Mouse (Mus musculus) skeletal muscle tissue, adult 2 months (tissue): ENCODE results near the gene 4931408C20Rik.

Experiments used
- DNase-seq: peaks from one replicate; pipeline ENCODE4 v3.0.0-alpha.2; 2012; ENCODE audit warnings: low read depth, low spot score

4931408C20Rik gene

DNA sequence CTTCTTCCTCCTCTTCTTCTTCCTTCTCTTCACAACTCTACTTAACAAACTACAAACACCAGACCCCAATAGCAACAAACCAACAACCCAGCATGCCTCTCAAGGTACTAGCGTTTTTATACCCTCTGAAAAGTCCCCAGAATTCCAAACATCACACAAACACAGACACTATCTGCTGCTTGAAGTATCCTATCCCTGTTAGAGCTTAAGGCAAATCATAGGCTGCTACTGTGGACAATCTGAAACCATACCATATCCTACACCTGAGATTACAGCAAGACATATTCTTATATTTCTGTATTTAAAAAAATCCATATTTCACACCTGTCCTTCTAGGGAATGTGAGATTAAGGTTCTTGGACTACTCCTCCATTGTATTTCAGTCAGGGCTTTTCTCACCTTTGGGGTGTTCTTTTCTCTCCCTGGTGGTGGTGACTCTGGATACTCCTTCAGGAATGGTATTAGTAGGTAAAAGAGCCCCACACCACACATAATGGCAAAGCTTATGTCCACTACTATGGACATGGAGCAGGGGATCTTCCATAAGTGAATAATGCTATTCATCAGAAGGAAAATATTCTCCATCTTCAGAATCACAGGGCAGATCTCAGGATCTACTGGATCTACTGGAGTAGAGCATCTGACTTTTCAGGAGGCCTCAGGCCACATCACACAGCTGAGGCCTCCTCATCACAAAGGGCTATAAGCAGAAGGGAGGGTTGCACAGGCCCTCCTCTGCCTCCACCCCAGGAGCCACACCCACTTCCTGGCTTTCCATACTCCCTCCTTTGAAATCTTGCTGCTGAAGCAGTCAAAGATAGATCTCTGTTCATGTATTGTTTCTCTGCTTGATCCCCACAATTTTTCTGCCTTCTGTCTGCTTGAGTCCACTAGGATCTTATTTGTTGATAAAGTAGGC, at the start of gene 4931408C20Rik:
Gene 4931408C20Rik, minus strand, starts transcription at position 619 of the 919 bp plus-strand sequence.
- peak; percentile 25 for DNase-seq

DNA sequence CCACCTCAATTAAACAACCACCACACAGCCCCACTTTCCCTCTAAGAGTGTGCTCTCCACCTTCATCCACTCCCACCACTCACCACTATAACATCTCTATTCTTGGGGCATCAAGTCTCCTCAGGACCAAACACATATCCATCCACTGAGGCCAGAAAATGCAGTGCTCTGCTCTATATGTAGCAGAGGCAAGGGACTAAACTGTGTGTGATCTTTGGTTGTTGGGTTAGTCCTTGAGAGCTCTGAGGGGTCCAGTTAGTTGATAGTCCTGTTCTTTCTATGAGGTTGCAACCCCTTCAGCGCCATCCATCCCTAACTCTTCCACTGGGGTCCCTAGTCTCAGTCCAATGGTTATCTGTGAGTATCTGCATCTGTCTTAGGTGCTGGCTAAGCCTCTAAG, 666 bp upstream of the 4931408C20Rik start:
- DNase-seq: peak; percentile 15

DNA sequence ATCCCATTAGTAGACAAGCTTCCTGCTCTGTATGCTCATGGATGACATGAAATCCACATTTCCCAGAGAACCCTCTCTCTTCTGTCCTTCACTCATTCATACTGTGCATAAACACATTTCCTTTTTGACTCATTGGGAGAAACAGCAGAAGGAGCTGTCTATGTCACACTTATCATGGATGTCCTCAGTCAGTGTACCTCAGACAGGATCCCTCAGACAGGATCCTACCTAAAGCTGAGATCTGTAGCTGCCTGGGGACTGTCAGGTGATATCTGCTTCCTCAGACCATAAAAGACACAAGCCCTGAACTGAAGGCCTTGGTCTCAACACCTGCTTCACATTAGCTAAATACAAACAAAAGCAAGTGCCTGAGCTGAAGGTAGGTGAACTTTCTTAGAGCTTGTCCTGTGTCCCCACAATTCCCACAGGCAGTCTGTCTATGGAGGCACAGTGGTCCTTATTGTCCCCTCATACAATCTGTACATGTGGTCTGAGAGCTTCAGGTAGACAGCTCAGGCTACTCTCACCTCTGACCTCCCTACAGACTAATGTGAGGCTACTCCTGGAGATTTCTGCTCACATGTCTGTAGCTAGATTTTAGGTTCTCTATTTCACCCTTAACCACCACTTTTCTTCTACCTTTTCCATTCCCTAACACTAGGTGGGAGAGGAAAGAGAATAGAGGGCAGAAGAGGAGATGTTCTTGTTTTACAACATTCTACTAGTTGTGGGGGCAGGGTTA, 1.1 kb downstream of the 4931408C20Rik start:
- peak; percentile 23 for DNase-seq

DNA sequence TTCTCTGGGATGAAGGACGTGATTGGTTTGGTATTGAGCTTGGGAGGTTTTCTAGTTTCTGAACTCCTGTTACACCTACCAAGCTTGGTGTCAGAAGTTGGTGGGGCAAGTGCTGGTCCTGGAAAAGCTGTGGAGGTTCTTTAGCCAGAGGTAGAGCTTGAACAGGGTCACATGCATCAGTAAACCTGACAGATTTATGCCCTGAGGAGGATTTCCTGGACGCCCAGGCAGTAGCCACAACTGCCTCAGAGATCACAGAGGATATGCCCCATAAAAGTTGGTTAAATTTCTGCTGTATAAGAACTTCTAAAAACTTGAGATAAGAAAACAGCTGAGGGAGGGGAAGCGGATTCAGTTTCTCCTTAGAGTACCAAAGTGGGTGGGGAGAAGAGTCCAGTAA, 1.9 kb downstream of the 4931408C20Rik start:
- DNase-seq: no peak

DNA sequence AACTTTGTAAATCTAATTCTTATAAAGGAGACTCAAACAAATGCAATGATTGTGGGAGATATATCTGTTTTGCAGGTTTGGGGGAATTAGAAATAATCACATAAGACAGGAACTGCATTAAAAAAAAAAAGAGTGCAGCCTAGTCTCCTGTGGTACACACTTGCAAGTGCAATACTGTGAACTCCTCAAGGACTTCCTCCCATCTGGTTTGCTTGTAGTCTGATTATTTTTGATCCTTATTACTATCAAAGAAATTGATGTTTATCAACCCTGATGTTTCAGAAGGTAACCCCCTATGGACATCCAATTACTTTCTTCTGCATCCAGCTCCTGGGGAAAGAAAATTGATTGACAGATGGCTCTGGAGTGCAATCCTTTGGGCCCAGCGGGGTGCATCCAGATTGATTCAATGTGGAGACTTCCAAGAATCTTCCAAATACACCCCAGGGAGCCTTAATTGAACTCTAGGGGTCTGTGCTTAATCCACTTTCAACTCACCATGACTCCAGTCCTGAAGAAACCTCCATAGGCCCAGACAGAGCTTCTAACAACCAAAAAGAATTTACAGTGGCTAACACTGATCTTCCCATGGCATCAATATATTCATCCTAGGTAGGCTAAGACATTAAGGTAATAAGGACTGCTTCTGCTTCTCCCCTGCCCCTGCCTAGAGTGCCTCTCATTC, 37.4 kb downstream of the 4931408C20Rik start:
- DNase-seq: no peak

DNA sequence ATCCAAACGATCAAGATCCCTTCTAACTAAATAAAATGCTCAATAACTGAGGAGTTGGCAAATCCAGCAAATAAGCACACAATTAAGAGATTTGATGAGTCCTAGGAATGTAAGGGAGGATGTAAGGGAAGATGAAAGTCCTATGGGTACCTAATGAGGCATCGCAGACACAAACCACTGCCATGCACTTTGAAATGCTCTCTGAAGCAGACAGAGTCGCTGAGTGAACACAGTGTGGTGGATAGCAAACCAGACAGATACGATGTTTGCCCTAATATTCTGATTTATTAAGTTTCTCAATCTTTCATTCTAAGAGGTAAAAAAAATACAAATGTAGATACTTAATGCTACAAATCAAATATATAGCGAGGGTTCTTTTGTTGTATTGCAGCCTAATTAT, 51.2 kb downstream of the 4931408C20Rik start:
- DNase-seq: no peak
